Mouse (Mus musculus) layer of hippocampus, adult 9-10 months (tissue): ENCODE results near the gene Nav1.

Source experiments
- DNase-seq: peaks from one replicate; pipeline ENCODE4 v3.0.0; 2022; ENCODE audit warnings: low spot score

The Nav1 gene

GRCm38 (mm10) chr1:135517469-135517868, 89.6 kb downstream of the Nav1 start:
- no peak for DNase-seq

DNA sequence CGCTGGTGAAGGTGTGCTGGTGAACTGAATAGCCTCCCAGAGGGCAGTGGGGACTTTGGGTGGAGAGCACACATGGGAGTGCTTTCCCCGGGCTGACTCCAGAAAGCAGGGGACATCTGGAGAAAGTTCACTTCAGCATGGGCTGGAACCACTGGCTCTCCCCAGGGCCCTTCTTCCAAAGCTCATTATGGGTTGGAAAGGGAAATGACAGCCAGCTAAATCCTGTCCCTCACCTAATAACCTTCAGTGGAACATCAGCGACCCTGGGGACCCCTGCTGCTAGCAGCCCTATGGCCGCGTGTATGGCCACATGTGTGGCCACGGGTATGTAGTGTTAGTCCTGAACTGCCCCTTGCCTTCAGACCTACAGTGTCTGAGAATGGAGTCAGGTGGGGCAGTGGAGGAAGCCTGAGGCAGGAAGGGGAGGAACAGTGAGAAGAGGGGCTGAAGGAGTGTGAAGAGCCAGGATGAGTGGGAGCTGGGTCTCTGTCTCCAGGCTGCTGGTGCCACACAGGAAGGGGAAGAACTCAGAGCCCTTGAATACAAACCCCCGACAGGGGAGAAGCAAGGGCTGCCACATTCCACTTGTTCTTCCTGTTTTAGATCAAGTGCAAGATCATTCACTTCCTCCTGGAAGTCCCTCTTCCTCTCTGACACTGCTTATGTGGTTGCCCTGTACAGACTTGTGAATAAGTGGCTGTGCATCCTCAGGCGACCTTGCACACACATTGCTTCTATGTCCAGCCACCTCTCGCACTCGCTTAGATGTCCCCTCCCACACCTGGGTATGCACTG, 90.4 kb downstream of the Nav1 start:
- no peak for DNase-seq

DNA sequence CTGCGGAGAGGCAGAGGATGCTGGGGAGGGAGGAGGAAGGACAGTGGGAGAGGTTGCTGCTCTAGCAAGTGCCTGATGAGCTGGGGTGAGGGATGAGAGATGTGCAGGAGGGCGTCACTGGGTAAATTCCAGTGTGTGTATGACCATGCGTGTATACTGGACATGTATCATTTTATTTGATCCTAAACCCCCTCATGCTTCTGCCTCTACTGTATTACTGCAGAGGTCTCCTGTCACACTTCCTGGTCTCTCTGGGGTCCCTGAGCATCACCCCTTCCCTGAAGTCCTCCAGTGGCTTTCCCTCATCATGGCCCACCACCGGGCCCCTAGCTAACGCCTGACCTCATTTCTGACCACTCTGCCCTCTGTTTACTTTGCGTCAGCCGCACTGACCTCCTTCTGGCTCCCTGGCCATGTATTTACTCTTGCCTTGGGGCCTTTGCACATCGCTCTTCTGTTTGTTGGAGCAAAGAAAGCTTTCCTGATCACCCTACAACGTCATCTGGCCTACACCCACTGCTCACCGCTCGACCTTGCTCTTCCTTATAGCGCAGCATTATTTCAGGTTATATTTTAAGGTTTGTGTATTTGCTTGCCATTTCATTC, 91.4 kb downstream of the Nav1 start:
- DNase-seq: no peak

GRCm38 (mm10) chr1:135514913-135515632, 92.0 kb downstream of the Nav1 start:
- DNase-seq: no peak

GRCm38 (mm10) chr1:135514046-135514445, 93.0 kb downstream of the Nav1 start:
- DNase-seq: no peak

DNA sequence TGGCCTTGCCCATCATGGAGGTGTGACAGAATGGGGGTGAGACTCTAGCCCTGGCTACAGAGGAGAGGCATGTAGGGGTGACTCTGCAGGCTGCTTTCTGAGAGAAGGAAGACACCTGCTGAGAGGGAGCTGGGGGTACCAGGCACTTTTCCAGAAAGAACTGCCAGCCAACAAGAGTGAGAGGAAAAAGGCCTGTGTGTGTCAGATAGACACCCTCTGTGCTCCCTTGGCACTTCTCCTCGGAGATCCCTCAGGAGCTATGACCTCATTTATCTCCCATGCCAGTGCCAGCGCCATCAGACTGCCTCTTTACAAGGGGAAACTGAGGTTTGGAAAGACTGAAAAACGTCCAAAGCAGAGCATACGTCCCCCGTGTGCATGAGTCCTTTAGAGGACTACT, 93.6 kb downstream of the Nav1 start:
- DNase-seq: no peak

DNA sequence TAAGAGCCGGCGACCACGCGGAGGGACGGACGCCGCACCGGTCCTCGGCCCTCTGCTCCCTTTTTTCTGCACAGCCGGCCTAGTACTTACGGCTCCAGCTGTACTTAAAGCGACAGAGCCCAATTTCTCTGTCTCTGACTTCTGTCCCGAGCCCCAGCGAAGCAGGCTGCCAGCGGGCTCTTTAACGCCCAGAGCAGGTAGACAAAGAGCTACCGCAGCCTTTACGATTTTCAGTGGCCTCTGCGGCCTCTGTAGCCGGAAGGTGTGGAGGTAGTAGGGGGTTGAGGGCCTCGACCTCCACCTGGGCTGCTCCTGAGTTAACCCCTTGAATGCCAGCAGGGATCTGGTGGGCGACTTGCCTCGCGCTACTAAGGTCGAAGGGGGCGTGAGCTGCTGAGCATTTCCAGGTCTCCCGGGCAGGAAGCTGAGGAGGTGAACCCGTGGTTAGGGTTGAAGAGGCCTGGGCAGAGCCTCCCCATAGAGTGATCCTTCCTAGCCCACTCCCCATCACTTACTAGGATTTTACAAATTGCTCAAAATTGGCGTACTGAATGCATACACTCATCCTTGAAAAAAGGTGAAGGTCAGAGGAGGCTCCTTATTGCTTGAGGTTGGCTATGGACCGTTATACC, 96.6 kb downstream of the Nav1 start:
- no peak for DNase-seq

GRCm38 (mm10) chr1:135509145-135510084, 97.7 kb downstream of the Nav1 start:
- no peak for DNase-seq

DNA sequence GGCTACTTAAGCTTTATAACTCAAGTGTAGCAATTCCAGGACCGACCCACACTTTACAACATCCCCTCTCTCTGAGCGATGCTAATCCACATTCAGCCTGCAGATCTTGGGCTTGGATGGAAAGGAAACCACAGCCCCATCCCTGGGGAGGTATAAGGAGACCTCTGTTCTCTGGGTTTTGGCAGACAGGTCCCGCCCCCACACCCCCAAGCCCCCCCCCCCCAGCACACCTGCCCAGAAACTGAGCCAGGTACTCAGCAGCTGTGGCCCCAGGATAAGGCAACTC, 98.8 kb downstream of the Nav1 start:
- DNase-seq: no peak

DNA sequence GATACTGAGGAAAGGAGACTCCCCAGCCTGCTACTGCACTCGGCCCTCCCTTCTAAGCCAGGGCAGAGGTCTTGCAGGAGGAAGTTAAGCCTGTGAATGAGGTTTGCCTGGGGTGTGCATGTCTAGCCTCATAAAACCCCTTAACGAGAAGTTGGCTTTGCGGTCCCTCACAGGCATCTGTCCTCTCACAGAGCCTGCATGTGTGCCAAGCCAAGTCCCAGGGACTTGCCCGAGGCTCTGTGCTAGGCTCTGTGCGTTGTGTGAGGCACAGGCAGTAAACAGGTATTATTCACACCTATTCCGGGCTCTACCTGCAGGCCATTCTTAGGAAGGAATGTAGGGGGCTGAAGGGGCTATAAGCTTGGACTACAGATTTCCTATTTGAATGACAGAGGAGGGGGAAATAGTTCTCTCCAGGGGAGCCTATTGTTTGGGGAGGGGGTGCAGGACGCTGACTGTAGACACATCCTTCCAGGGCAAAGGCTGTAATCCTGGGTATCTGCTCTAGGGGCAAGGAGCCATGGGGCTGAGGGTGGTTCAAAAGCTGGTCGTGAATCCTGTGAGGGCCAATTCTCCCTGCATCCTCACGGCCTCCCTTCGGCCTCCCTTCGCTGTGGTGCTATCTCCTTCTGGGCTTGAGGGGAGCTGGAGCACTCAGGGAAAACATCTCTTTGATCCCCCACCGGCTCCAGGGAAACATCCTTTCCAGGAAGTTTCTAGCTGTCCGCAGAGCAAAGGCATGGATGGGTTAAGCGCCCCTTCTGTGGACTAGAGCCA, 99.3 kb downstream of the Nav1 start:
- DNase-seq: no peak

GRCm38 (mm10) chr1:135505499-135505898, 101.6 kb downstream of the Nav1 start:
- no peak for DNase-seq

GRCm38 (mm10) chr1:135503436-135503835, 103.7 kb downstream of the Nav1 start:
- DNase-seq: no peak

DNA sequence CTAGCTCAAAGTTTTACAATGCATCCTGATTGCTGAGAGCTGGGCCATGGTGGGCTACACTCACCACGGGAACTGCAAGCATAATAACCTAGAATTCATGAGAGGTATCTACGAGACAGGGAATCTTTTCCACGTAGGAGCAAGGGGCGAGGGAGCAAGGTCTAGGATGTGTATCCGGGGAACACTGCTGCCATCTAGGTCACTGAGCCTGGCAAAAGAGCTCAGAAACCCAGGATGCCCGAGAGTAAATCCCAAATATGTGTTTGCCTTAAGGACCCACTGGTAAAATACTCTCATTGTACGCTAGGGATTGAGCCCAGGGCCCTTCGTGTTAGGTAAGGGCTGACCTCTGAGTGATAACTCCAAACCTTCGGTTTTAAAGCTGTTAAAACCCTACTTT, 104.3 kb downstream of the Nav1 start:
- no peak for DNase-seq

GRCm38 (mm10) chr1:135502135-135502534, 105.0 kb downstream of the Nav1 start:
- DNase-seq: no peak

- DNase-seq: no peak
These were observed 108.4 kb downstream of the Nav1 start for GRCm38 (mm10) chr1:135498455-135499358.

DNA sequence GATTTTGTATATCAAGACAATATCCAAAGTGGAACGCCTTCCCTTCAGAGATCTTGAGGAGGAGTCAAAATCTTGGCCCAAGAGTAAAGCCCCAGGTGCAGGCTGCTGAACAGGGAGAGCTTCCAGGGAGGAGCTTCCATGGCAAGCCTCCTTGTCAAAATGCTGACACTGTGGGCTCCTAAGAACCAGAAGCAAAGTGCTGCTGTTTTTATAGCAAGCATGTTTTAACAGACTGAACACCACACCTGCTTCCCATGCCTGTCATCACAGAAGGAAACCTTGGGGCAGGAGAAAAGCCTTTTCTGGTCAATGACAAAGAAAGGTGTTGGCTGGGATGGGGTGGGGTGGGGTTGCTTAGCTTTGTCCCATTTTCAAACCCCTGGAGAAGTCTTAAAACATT, 112.0 kb downstream of the Nav1 start:
- DNase-seq: no peak

DNA sequence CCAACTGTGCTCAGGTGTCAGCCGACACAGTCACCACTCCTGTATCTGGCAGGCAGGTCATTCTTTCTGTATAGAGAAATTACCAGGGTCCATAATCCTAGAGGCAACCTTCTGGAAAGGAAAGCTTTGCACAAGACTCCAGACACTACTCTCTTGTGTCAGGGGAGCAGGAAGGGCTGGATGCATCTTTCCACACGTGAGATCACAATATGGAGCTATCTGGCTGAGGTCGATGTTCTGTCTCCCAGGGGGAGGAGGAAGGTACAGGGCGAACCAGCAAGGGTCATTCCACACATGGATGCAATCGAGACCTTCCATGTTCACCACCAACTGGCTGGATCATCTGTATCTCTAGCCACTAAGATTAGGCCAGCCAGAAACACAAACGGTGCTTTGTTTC, 113.2 kb downstream of the Nav1 start:
- DNase-seq: no peak

GRCm38 (mm10) chr1:135492406-135492805, 114.7 kb downstream of the Nav1 start:
- DNase-seq: no peak

DNA sequence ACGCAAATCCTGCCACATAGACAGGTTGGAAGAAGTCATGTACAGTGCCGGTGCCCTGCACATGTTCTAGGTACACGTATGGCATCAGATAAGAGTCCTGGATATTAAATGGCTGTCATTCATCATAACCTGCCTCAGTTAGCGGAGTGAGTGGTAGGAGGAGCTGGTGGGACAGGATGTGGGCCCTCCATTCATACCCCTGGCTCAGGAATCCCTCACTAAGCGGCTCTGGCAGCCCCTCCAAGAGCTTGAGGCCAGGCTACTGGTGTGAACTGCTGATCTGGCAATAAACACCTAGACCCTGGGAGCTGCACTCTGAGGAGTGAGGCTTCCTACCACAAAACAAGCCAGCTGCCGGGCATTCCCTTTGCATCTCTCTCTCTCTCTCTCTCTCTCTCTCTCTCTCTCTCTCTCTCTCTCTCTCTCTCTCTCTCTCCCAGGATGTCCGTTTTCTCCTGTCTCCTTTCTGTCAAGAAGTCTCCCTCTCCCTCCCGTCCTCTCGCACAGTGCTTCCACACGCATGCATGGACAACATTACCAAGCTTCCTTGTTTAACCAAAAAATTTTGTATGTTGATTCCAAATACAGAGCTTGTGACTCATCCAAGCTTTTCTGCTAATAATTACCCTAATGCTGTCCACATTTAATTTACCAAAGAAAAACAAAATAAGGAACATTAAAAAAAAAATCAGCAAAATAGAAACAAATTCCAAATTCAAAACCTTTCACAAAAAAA, 116.0 kb downstream of the Nav1 start:
- no peak for DNase-seq
